Mouse (Mus musculus) lung, adult 2 months (tissue): Measurements from ENCODE around the gene Meioc. TPM values are rescaled to one million over a fixed set of nuclear protein-coding genes. Genes with fewer than 3 reads are reported as not detected.
A peak's percentile ranks its signal among the peaks of the same experiment; 100 is the strongest.
"Not testable (repeated sequence)": the region's sequence is repeated elsewhere in the genome, so short reads cannot be mapped to it uniquely, and the experiment has no call there.

Experiments used
- DNase-seq: peaks from one replicate; pipeline ENCODE4 v3.0.0; 2022
- H3K4me1 ChIP-seq: fragments of 200-500 bp; 2 replicates; pipeline ENCODE4 v1.6.1; 2011; ENCODE audit warnings: low read length; ENCODE audit not compliant: control insufficient read depth, insufficient read depth
- H3K4me3 ChIP-seq: fragments of 200-500 bp; replicated peaks from 2 replicates; pipeline ENCODE3; 2011; ENCODE audit warnings: low read depth, mild to moderate bottlenecking, control low read depth, low read length; ENCODE audit errors: extremely low read depth
- CTCF ChIP-seq: fragments of 200-500 bp; IDR thresholded peaks from 2 replicates; pipeline ENCODE4 v1.5.1; 2011; ENCODE audit warnings: mild to moderate bottlenecking, low read length, control low read depth; ENCODE audit not compliant: insufficient read depth
- POLR2A ChIP-seq: fragments of 200-500 bp; IDR thresholded peaks from 2 replicates; pipeline ENCODE4 v1.6.1; 2011; ENCODE audit warnings: low read depth, mild to moderate bottlenecking, control low read depth, low read length, borderline replicate concordance; ENCODE audit errors: extremely low read depth
- WGBS: fragments of 180-500 bp; shearing (Covaris S2); methylation state at CpG from one replicate; pipeline ENCODE4 v1.1.7; 2018; 5-methylcytosine and 5-hydroxymethylcytosine counted together
- polyA plus RNA-seq: library from polyadenylated mRNA; depleted of rRNA; stranded (reverse); fragments of >200 nt; gene quantifications from 2 replicates; pipeline ENCODE4 v1.2.3, GENCODE M21; 2012; rRNA removed

Meioc gene
- polyA plus RNA-seq, 1 experiment, result not detected

DNA sequence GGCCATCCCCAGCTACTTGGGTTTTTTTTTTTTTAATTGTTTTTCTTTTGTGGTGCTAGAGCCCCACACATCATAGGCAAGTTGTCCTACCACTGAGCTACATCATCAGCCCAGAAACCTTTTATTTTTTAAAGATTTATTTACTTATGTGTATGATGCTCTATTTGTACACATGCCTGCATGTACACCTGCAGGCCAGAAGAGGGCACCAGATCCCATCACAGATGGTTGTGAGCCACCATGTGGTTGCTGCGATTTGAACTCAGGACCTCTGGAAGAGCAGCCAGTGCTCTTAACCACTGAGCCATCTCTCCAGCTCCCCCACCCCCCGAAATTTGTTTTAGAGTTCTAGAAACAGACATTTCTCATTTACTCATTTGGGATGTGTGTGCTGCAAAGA, 51.1 kb downstream of the Meioc start:
- not testable (repeated sequence) for H3K4me3 ChIP-seq, H3K4me1 ChIP-seq, DNase-seq
- WGBS, result 79% methylated on average over 2 of the region's 2 CpGs
- 0 out of 2 replicates have a peak, but pooled peaks have one; percentile 25 for TF ChIP-seq CTCF

DNA sequence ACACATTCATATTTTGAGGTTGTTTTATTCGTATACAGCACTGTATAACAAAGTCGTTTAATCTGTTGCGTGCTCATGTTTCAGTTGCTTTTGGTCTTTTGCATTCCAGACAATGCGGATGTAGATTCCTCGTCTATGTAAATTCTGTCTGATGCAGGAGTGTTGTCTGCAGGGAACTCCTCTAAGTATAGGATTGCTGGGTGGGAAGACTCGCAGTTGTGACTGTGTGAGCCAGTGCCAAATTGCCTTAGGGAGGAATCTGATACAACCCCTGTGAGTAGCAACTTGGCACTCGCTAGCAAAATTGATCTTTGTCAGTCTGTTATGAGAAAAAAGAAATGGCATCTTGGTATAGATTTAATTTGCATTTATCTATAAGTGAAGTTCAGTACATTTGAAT, 52.6 kb downstream of the Meioc start:
- 80% methylated on average over 7 of the region's 7 CpGs for WGBS
- Histone ChIP-seq H3K4me3 (no peak overlapping the region), H3K4me1 (no peaks in the 10 kb centered on the region)
- no peak for DNase-seq
- no peak for TF ChIP-seq POLR2A
- no peak for TF ChIP-seq CTCF

DNA sequence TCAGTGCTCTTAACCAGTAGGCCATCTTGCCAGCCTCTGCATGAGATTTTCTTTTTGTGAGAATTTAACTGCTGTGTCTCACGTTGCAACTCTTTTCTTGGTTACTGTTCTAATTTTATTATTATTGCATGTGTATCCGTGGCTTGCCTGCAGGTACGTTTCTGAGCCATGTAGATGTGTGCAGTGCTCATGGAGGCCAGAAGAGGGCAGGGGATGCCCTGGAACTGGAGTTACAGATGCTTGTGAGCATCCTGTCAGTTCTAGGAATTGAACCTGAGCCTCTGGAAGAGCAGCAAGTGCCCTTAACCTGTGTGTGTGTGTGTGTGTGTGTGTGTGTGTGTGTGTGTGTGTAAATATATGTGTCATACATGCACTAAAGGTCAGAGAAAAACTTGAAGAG, 62.1 kb downstream of the Meioc start:
- Histone ChIP-seq H3K4me1 (no peaks in the 10 kb centered on the region), H3K4me3 (no peak overlapping the region)
- TF ChIP-seq CTCF (no peak), POLR2A (no peak)
- DNase-seq, result no peak
- 20% methylated on average over 3 of the region's 3 CpGs for WGBS

DNA sequence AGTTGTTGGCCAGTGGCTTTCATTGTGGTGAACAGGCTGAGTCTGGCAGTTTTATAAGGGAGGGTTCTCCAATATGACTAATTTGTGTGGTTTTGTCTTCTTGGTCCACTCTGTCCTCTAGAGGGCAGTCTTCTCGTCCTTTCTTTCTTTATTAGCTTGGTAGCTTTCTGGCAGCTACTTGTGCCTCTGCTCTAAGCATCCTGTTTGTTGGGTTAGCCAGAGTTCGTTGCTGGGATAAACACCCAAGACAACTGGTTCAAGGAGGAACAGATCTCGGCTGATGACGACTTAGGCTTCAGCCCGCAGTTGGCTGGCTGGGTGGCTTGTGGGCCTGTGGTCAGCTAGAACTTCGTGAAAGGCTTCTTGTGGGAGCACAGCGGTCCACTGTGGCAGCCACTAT, 65.1 kb downstream of the Meioc start:
- DNase-seq, result no peak
- H3K4me3 ChIP-seq, result no peak overlapping the region
- TF ChIP-seq POLR2A (no peak), CTCF (no peak)
- WGBS, result 30% methylated on average over 7 of the region's 7 CpGs
- H3K4me1 ChIP-seq, result no peaks in the 10 kb centered on the region

DNA sequence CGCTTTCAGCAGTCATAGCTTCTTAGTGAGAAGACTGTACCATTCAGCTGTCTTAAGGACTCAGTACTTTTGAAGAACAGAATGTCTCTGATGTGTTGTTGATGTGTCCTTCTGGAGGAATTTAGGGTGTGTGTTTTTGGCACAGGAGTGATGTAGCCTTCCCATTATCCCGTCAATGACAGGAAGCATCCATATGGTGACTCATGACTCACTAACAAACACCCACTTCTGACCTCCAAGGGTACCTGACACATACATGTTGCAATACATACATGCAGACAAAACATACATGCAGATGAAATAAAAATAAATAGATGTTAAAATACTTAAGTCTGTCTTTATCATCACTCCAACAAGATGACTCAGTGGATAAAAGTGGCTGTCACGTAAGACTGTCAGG, 66.3 kb downstream of the Meioc start:
- no peak for DNase-seq
- WGBS, result 64% methylated on average over 3 of the region's 3 CpGs
- Histone ChIP-seq H3K4me1 (no peaks in the 10 kb centered on the region), H3K4me3 (no peak overlapping the region)
- TF ChIP-seq POLR2A (no peak), CTCF (no peak)

DNA sequence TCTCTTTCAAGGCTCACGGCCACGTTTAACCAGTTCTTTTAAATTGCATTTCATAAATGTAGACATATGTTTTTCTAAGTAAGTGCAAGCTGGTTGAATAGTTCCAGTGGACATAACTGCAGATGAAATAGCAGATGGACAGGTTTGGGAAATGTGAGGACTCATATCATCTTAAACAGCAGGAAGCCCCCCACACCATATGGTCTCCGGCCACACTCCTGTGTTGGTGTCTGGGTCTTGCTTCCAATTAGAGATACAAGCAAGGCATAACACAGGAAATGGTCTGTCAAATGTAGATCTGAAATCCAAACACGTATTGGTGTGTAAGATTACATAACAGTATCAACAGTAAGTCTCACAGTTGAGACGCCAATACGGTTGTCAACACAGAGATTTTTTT, 67.8 kb downstream of the Meioc start:
- no peak overlapping the region for H3K4me3 ChIP-seq
- WGBS, result 50% methylated on average over 6 of the region's 6 CpGs
- DNase-seq, result no peak
- no peak for TF ChIP-seq CTCF
- no peak for TF ChIP-seq POLR2A
- no peaks in the 10 kb centered on the region for H3K4me1 ChIP-seq

Other genes with a start within 250 kb of the Meioc start
- 220 and 257 TPM in 2 replicates for gene Grn, start 233.4 kb upstream of the Meioc start, polyA plus RNA-seq
- gene Fam171a2, start 216.0 kb upstream of the Meioc start, polyA plus RNA-seq, result 19.6 and 22.8 TPM in 2 replicates
- gene Itga2b, start 193.6 kb upstream of the Meioc start, polyA plus RNA-seq, result 11.4 and 14.9 TPM in 2 replicates
- gene Gpatch8, start 107.3 kb upstream of the Meioc start, polyA plus RNA-seq, result 15.0 and 17.3 TPM in 2 replicates
- gene Gm11627, start 84.3 kb upstream of the Meioc start, polyA plus RNA-seq, result 2.4 and 2.5 TPM in 2 replicates
- gene Fzd2, start 59.3 kb upstream of the Meioc start, polyA plus RNA-seq, result 45.5 and 50.9 TPM in 2 replicates
- 4.3 and 5.0 TPM in 2 replicates for gene Ccdc43, start 34.1 kb downstream of the Meioc start, polyA plus RNA-seq
- 3.3 and 3.6 TPM in 2 replicates for gene Adam11, start 97.7 kb downstream of the Meioc start, polyA plus RNA-seq
- gene Gjc1, start 156.0 kb downstream of the Meioc start, polyA plus RNA-seq, result 9.1 and 14.8 TPM in 2 replicates
- 52.5 and 72.6 TPM in 2 replicates for gene Higd1b, start 172.1 kb downstream of the Meioc start, polyA plus RNA-seq
- gene Eftud2, start 217.3 kb downstream of the Meioc start, polyA plus RNA-seq, result 74.5 and 77.7 TPM in 2 replicates
- gene Ccdc103, start 217.5 kb downstream of the Meioc start, polyA plus RNA-seq, result 1.00 and 1.3 TPM in 2 replicates
- 0.11 and 0.19 TPM in 2 replicates for gene Fam187a, start 221.5 kb downstream of the Meioc start, polyA plus RNA-seq
- 0.15 and 0.24 TPM in 2 replicates for gene Gfap, start 237.2 kb downstream of the Meioc start, polyA plus RNA-seq